Mouse (Mus musculus) testis, postnatal 14 days (tissue): ENCODE measurements around the gene Nuak1.

Experiments used
- DNase-seq: peaks from one replicate; pipeline ENCODE4 v3.0.0; 2021; ENCODE audit warnings: low spot score

Gene Nuak1

GRCm38 (mm10) chr10:84447411-84447821, 7.0 kb upstream of the Nuak1 start:
- DNase-seq = no peak

GRCm38 (mm10) chr10:84446661-84447060, 6.3 kb upstream of the Nuak1 start:
- DNase-seq = no peak

GRCm38 (mm10) chr10:84444396-84444795, 4.0 kb upstream of the Nuak1 start:
- no peak for DNase-seq

- no peak for DNase-seq
These were observed 1.4 kb upstream of the Nuak1 start for GRCm38 (mm10) chr10:84441846-84442245.

- no peak for DNase-seq
These were observed 1.0 kb upstream of the Nuak1 start for GRCm38 (mm10) chr10:84441434-84441785.

GRCm38 (mm10) chr10:84440181-84440540, 236 bp downstream of the Nuak1 start:
- DNase-seq = peak; percentile 17

- DNase-seq = no peak
These were observed 1.2 kb downstream of the Nuak1 start for GRCm38 (mm10) chr10:84439228-84439596.

GRCm38 (mm10) chr10:84438466-84439227, 1.8 kb downstream of the Nuak1 start:
- DNase-seq = no peak

GRCm38 (mm10) chr10:84438049-84438422, 2.4 kb downstream of the Nuak1 start:
- DNase-seq = peak; percentile 85

GRCm38 (mm10) chr10:84437166-84438048, 3.0 kb downstream of the Nuak1 start:
- DNase-seq = no peak

GRCm38 (mm10) chr10:84435930-84436329, 4.5 kb downstream of the Nuak1 start:
- DNase-seq = no peak

GRCm38 (mm10) chr10:84433193-84433801, 7.1 kb downstream of the Nuak1 start:
- no peak for DNase-seq

- DNase-seq = no peak
These were observed 16.0 kb downstream of the Nuak1 start for GRCm38 (mm10) chr10:84424374-84424773.

GRCm38 (mm10) chr10:84423903-84424302, 16.5 kb downstream of the Nuak1 start:
- no peak for DNase-seq

GRCm38 (mm10) chr10:84420589-84420988, 19.8 kb downstream of the Nuak1 start:
- DNase-seq = no peak

GRCm38 (mm10) chr10:84418421-84418820, 22.0 kb downstream of the Nuak1 start:
- DNase-seq = no peak

GRCm38 (mm10) chr10:84416752-84417151, 23.6 kb downstream of the Nuak1 start:
- DNase-seq = no peak

- DNase-seq = no peak
These were observed 25.3 kb downstream of the Nuak1 start for GRCm38 (mm10) chr10:84414981-84415700.

- no peak for DNase-seq
These were observed 27.1 kb downstream of the Nuak1 start for GRCm38 (mm10) chr10:84413310-84413709.

GRCm38 (mm10) chr10:84412326-84412962, 28.0 kb downstream of the Nuak1 start:
- no peak for DNase-seq
